Mouse (Mus musculus) ES-E14 (cell line): ENCODE data around the gene Slc30a10.

Source experiments
- CHD2 ChIP-seq: IDR thresholded peaks from 2 replicates; pipeline ENCODE4 v1.6.1; 2014; ENCODE audit warnings: mild to moderate bottlenecking, low read depth, low read length, inconsistent platforms
- MAFK ChIP-seq: IDR thresholded peaks from 2 replicates; pipeline ENCODE4 v1.6.1; 2014; ENCODE audit warnings: mild to moderate bottlenecking, low read depth, low read length, inconsistent platforms; ENCODE audit not compliant: insufficient read depth
- ZNF384 ChIP-seq: IDR thresholded peaks from 2 replicates; pipeline ENCODE4 v1.6.1; 2012; ENCODE audit warnings: low read depth, low read length, inconsistent platforms

DNA sequence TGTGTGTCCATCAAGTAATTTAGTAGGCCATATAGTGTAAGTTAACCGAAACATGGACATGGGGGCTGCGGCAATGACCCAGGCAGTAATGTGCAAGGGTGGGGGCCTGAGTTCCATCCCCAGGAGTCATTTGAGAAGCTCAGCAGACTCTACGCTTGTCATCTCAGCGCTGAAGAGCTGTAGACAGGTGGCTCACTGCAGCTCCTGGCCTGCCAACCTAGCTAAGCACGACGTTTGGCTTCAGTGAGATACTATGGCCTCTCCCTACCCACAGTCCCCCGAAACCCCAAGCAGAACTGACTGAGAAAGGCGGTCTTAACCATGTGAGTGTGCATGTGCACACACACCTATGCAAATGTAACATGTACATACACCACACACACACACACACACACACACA lies 3.6 kb upstream of the Slc30a10 start:
- TF ChIP-seq MAFK (no peak), ZNF384 (no peak), CHD2 (no peak)
